Comparison of ENCODE assay signal across 8 mouse cellular contexts in genomic region chr15:85858980-85859489, GRCm38 (mm10). TPM values are rescaled to one million over a fixed set of nuclear protein-coding genes. Genes with fewer than 3 reads are reported as not detected.
DNase-seq lines count a peak whose midpoint lies in the region; ATAC-seq and TF ChIP-seq lines count a peak whose summit lies in the region.

No protein-coding gene starts in this region.

- H3K4me3 ChIP-seq in heart, adult 2 months: peak overlapping the region; percentile 74
- peak overlapping the region; percentile 86 for H3K4me3 ChIP-seq in limb, embryonic 10.5 days
- peak overlapping the region; percentile 71 for H3K4me3 ChIP-seq in neural tube, embryonic 12.5 days

- peak; percentile 25 for ATAC-seq in CD4-positive, CD25-positive, alpha-beta regulatory T cell, adult 4 months
- peak; percentile 4 for ATAC-seq in erythroblast, adult 5-6 weeks (replicated peaks; ENCODE audit: low FRiP score, poor library complexity, severe bottlenecking)
- ATAC-seq in neural tube, embryonic 12.5 days (ENCODE audit: low FRiP score, low read depth): peak; percentile 55; the same call in 1 of the 2 replicates

- H3K9ac ChIP-seq in heart, adult 2 months (ENCODE audit: low read depth, low read length): peak overlapping the region; percentile 74
- peak overlapping the region; percentile 77 for H3K9ac ChIP-seq in neural tube, embryonic 12.5 days

- WGBS in heart, adult 2 months: 6% methylated on average over 15 of the region's 15 CpGs
- 8% methylated on average over 15 of the region's 15 CpGs for WGBS in limb, embryonic 10.5 days
- 10% methylated on average over 15 of the region's 15 CpGs for WGBS in neural tube, embryonic 12.5 days

- H3K9me3 ChIP-seq in limb, embryonic 10.5 days (replicated peaks): no peaks in the 10 kb centered on the region
- no peaks in the 10 kb centered on the region for H3K9me3 ChIP-seq in neural tube, embryonic 12.5 days

- H3K36me3 ChIP-seq in heart, adult 2 months (ENCODE audit: control insufficient read depth, insufficient read depth, low read length): no peaks in the 10 kb centered on the region
- peaks cover 30% of the 10 kb centered on the region for H3K36me3 ChIP-seq in limb, embryonic 10.5 days
- peaks cover 22% of the 10 kb centered on the region for H3K36me3 ChIP-seq in neural tube, embryonic 12.5 days

- no peak for TF ChIP-seq EP300 in heart, adult 2 months (IDR thresholded peaks at IDR 0.05; ENCODE audit: insufficient read depth, low read depth, low read length)

- TF ChIP-seq POLR2A in heart, adult 2 months (IDR thresholded peaks at IDR 0.05; ENCODE audit: insufficient read depth, low read depth, low read length): no peak

- DNase-seq in heart, adult 2 months: no peak
- no peak for DNase-seq in heart, postnatal 14 days
- no peak for DNase-seq in limb, embryonic 10.5 days (ENCODE audit: low spot score)
- DNase-seq in adrenal gland, adult 2 months: no peak
- DNase-seq in right cerebral cortex, postnatal 10 days (ENCODE audit: low spot score in 2 of 2): no peak

- peak overlapping the region; percentile 87 for H3K4me2 ChIP-seq in neural tube, embryonic 12.5 days (replicated peaks)

- no peak for TF ChIP-seq CTCF in heart, adult 2 months (IDR thresholded peaks at IDR 0.05)

- H3K4me1 ChIP-seq in heart, adult 2 months (ENCODE audit: control insufficient read depth, insufficient read depth, low read length): peaks cover 2% of the 10 kb centered on the region; the same call in 1 of the 2 replicates
- H3K4me1 ChIP-seq in limb, embryonic 10.5 days: peaks cover 24% of the 10 kb centered on the region
- peaks cover 23% of the 10 kb centered on the region for H3K4me1 ChIP-seq in neural tube, embryonic 12.5 days

- intact Hi-C loops in heart, adult 2 months (cut with DNase I): loop anchor here (1.0 to 2.0 kb wide), 2 partner anchors 26 to 48 kb away; partner anchors contain the start of genes Cdpf1 and Ttc38
- intact Hi-C loops in heart, postnatal 14 days (cut with DNase I): no loop called here

- no peaks in the 10 kb centered on the region for H3K79me2 ChIP-seq in heart, adult 2 months (replicated peaks; ENCODE audit: control insufficient read depth, insufficient read depth, low read length)

- no peaks in the 10 kb centered on the region for H3K27me3 ChIP-seq in heart, adult 2 months (ENCODE audit: control insufficient read depth, insufficient read depth, low read length)
- no peaks in the 10 kb centered on the region for H3K27me3 ChIP-seq in limb, embryonic 10.5 days (ENCODE audit: low read depth, poor library complexity, severe bottlenecking)
- H3K27me3 ChIP-seq in neural tube, embryonic 12.5 days (replicated peaks): no peaks in the 10 kb centered on the region

- peak overlapping the region; percentile 83 for H3K27ac ChIP-seq in heart, adult 2 months
- peak overlapping the region; percentile 89 for H3K27ac ChIP-seq in limb, embryonic 10.5 days
- peak overlapping the region; percentile 57; the same call in 1 of the 2 replicates for H3K27ac ChIP-seq in neural tube, embryonic 12.5 days

RNA-seq across cellular contexts. Expression of gene Gtse1, which starts 0.5 kb away (rescaled TPM):
- total RNA-seq in heart, adult 2 months (2021): under 1 TPM; 0.21 to 0.41 TPM
- 0.53 and 0.61 TPM in 2 replicates for polyA plus RNA-seq in heart, adult 2 months (2012; rRNA removed)
- 1 to 10 TPM; 1.4 to 2.3 TPM for total RNA-seq in heart, postnatal 14 days (2021)
- 1 to 10 TPM; 3.0 to 7.1 TPM for polyA plus RNA-seq in CD4-positive, CD25-positive, alpha-beta regulatory T cell, adult 4 months (2017; shearing (Covaris generic))
- total RNA-seq in erythroblast, adult 5-6 weeks (2015; ENCODE audit: low replicate concordance): 8.6 TPM in 2 replicates
- total RNA-seq in erythroblast, adult 5-6 weeks (2017; ENCODE audit: low replicate concordance): 6.1 and 10.0 TPM in 2 replicates
- polyA plus RNA-seq in limb, embryonic 10.5 days (2016; fragmentation: Nextera tagmentation; extraction: Ambion mirVana): 55.4 and 56.1 TPM in 2 replicates
- 24.1 TPM in 2 replicates for polyA plus RNA-seq in neural tube, embryonic 12.5 days (2016; fragmentation: Nextera tagmentation; extraction: Ambion mirVana)
- 1 to 10 TPM in 1 of 2 experiments, under 1 TPM in 1; 0.66 to 1.1 TPM for total RNA-seq in adrenal gland, adult 2 months (2021)
- 2.0 and 2.9 TPM in 2 replicates for polyA plus RNA-seq in adrenal gland, adult 2 months (2012; rRNA removed)

RNA-seq across cellular contexts. Expression of gene Trmu, which starts 20.1 kb away (rescaled TPM):
- 10 to 100 TPM; 15.7 to 15.9 TPM for total RNA-seq in heart, adult 2 months (2021)
- polyA plus RNA-seq in heart, adult 2 months (2012; rRNA removed): 23.5 and 27.8 TPM in 2 replicates
- total RNA-seq in heart, postnatal 14 days (2021): 10 to 100 TPM; 25.9 to 28.7 TPM
- polyA plus RNA-seq in CD4-positive, CD25-positive, alpha-beta regulatory T cell, adult 4 months (2017; shearing (Covaris generic)): 10 to 100 TPM; 40.6 to 50.3 TPM
- 0.96 and 6.7 TPM in 2 replicates for total RNA-seq in erythroblast, adult 5-6 weeks (2015; ENCODE audit: low replicate concordance)
- 4.6 and 9.4 TPM in 2 replicates for total RNA-seq in erythroblast, adult 5-6 weeks (2017; ENCODE audit: low replicate concordance)
- 40.8 and 42.7 TPM in 2 replicates for polyA plus RNA-seq in limb, embryonic 10.5 days (2016; fragmentation: Nextera tagmentation; extraction: Ambion mirVana)
- polyA plus RNA-seq in neural tube, embryonic 12.5 days (2016; fragmentation: Nextera tagmentation; extraction: Ambion mirVana): 43.4 and 45.8 TPM in 2 replicates
- total RNA-seq in adrenal gland, adult 2 months (2021): 10 to 100 TPM; 19.8 to 27.6 TPM
- polyA plus RNA-seq in adrenal gland, adult 2 months (2012; rRNA removed): 9.8 and 16.1 TPM in 2 replicates

RNA-seq across cellular contexts. Expression of gene Ttc38, which starts 26.9 kb away (rescaled TPM):
- total RNA-seq in heart, adult 2 months (2021): 10 to 100 TPM; 15.3 to 21.1 TPM
- polyA plus RNA-seq in heart, adult 2 months (2012; rRNA removed): 6.8 and 10.6 TPM in 2 replicates
- total RNA-seq in heart, postnatal 14 days (2021): 10 to 100 TPM; 12.4 to 13.3 TPM
- 10 to 100 TPM; 17.6 to 22.4 TPM for polyA plus RNA-seq in CD4-positive, CD25-positive, alpha-beta regulatory T cell, adult 4 months (2017; shearing (Covaris generic))
- total RNA-seq in erythroblast, adult 5-6 weeks (2015; ENCODE audit: low replicate concordance): 1.2 and 5.2 TPM in 2 replicates
- 1.6 and 2.0 TPM in 2 replicates for total RNA-seq in erythroblast, adult 5-6 weeks (2017; ENCODE audit: low replicate concordance)
- polyA plus RNA-seq in limb, embryonic 10.5 days (2016; fragmentation: Nextera tagmentation; extraction: Ambion mirVana): 2.8 and 3.9 TPM in 2 replicates
- 3.6 and 3.9 TPM in 2 replicates for polyA plus RNA-seq in neural tube, embryonic 12.5 days (2016; fragmentation: Nextera tagmentation; extraction: Ambion mirVana)
- total RNA-seq in adrenal gland, adult 2 months (2021): 10 to 100 TPM; 17.0 to 18.9 TPM
- polyA plus RNA-seq in adrenal gland, adult 2 months (2012; rRNA removed): 6.5 and 10.6 TPM in 2 replicates

RNA-seq across cellular contexts. Expression of gene Pkdrej, which starts 37.5 kb away (rescaled TPM):
- total RNA-seq in heart, adult 2 months (2021): 1 to 10 TPM; 3.9 to 4.2 TPM
- 1.8 and 3.0 TPM in 2 replicates for polyA plus RNA-seq in heart, adult 2 months (2012; rRNA removed)
- 1 to 10 TPM; 2.0 to 2.1 TPM for total RNA-seq in heart, postnatal 14 days (2021)
- polyA plus RNA-seq in CD4-positive, CD25-positive, alpha-beta regulatory T cell, adult 4 months (2017; shearing (Covaris generic)): not detected
- total RNA-seq in erythroblast, adult 5-6 weeks (2015; ENCODE audit: low replicate concordance): not detected in 2 replicates
- total RNA-seq in erythroblast, adult 5-6 weeks (2017; ENCODE audit: low replicate concordance): not detected in 2 replicates
- 0.03 and 0.05 TPM in 2 replicates for polyA plus RNA-seq in limb, embryonic 10.5 days (2016; fragmentation: Nextera tagmentation; extraction: Ambion mirVana)
- polyA plus RNA-seq in neural tube, embryonic 12.5 days (2016; fragmentation: Nextera tagmentation; extraction: Ambion mirVana): 0.06 TPM in 2 replicates
- total RNA-seq in adrenal gland, adult 2 months (2021): under 1 TPM; 0.20 to 0.69 TPM
- 0.08 and 0.11 TPM in 2 replicates for polyA plus RNA-seq in adrenal gland, adult 2 months (2012; rRNA removed)

RNA-seq across cellular contexts. Expression of gene Cdpf1, which starts 47.5 kb away (rescaled TPM):
- total RNA-seq in heart, adult 2 months (2021): 10 to 100 TPM; 31.6 to 37.3 TPM
- 36.4 and 42.6 TPM in 2 replicates for polyA plus RNA-seq in heart, adult 2 months (2012; rRNA removed)
- total RNA-seq in heart, postnatal 14 days (2021): 10 to 100 TPM; 31.0 to 33.8 TPM
- polyA plus RNA-seq in CD4-positive, CD25-positive, alpha-beta regulatory T cell, adult 4 months (2017; shearing (Covaris generic)): 10 to 100 TPM; 43.6 to 52.3 TPM
- 7.3 and 23.1 TPM in 2 replicates for total RNA-seq in erythroblast, adult 5-6 weeks (2015; ENCODE audit: low replicate concordance)
- 3.1 and 11.3 TPM in 2 replicates for total RNA-seq in erythroblast, adult 5-6 weeks (2017; ENCODE audit: low replicate concordance)
- 35.2 and 35.6 TPM in 2 replicates for polyA plus RNA-seq in limb, embryonic 10.5 days (2016; fragmentation: Nextera tagmentation; extraction: Ambion mirVana)
- 17.7 and 19.0 TPM in 2 replicates for polyA plus RNA-seq in neural tube, embryonic 12.5 days (2016; fragmentation: Nextera tagmentation; extraction: Ambion mirVana)
- 10 to 100 TPM; 22.5 to 23.5 TPM for total RNA-seq in adrenal gland, adult 2 months (2021)
- polyA plus RNA-seq in adrenal gland, adult 2 months (2012; rRNA removed): 55.7 and 56.0 TPM in 2 replicates

Comparison
In these comparisons a context has a peak if more than half of its experiments do, and no peak if none do; other contexts are left out.
1. ATAC-seq: peak in every context shown above with its lines; median percentile 55 in neural tube, embryonic 12.5 days; 25 in CD4-positive, CD25-positive, alpha-beta regulatory T cell, adult 4 months; 4 in erythroblast, adult 5-6 weeks.